Mouse (Mus musculus) erythroblast, embryonic 14.5 days (primary cell): ENCODE results near the gene Mvd.

Experiments
- GATA1 ChIP-seq: IDR thresholded peaks from 2 replicates; pipeline ENCODE4 v1.6.1; 2012; ENCODE audit warnings: low read length, inconsistent platforms, mixed read lengths
- TAL1 ChIP-seq: IDR thresholded peaks from 3 replicates; pipeline ENCODE4 v1.6.1; 2012; ENCODE audit warnings: low read length, inconsistent platforms, mixed read lengths

DNA sequence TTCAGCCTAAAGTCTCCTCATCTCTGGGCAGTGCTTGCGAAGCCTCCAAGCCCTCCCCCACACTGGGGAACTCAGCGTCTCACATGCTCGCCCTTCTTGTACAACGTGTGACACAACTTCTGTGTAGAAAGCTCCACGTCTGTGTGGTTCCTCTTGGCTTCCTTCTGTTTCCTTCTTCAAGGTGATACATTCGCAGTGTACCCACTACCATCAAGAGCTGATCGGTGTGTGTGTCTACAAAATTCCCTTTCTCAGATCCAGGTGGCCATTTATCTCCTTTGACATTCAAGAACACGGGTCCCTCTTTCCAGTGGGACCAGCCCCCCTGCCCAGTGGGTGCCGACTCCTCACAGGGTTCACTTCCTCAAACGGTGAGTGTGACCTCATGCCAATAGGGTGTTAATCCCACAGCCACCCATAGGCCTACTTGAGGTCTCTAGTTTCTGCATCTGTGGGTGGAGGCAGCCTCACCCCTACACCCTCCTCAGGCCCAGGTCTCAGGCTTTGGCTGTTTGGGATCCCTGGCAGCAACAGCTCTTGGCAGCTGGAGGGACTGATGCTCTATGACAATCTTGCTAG is 13.1 kb downstream of the Mvd start:
- TF ChIP-seq GATA1 = no peak
- TF ChIP-seq TAL1 = no peak
